Mouse (Mus musculus) cortical plate, adult 2 months (tissue): ENCODE data around the gene Ror1. TPM values are rescaled to one million over a fixed set of nuclear protein-coding genes. Genes with fewer than 3 reads are reported as not detected.
A peak's percentile ranks its signal among the peaks of the same experiment; 100 is the strongest.

ENCODE experiments used
- H3K27ac ChIP-seq: fragments of 200-500 bp; 2 replicates; pipeline ENCODE4 v1.5.1; 2012; ENCODE audit warnings: low read length, control low read depth, inconsistent platforms; ENCODE audit not compliant: insufficient read depth
- H3K4me1 ChIP-seq: fragments of 200-500 bp; 2 replicates; pipeline ENCODE4 v1.6.1; 2011; ENCODE audit warnings: low read length; ENCODE audit not compliant: control insufficient read depth, insufficient read depth
- H3K4me3 ChIP-seq: fragments of 200-500 bp; 2 replicates; pipeline ENCODE4 v1.5.1; 2011; ENCODE audit warnings: mild to moderate bottlenecking, low read length, control low read depth; ENCODE audit not compliant: insufficient read depth
- CTCF ChIP-seq: fragments of 200-500 bp; IDR thresholded peaks from 2 replicates; pipeline ENCODE4 v1.5.1; 2011; ENCODE audit warnings: mild to moderate bottlenecking, control low read depth, low read length; ENCODE audit not compliant: insufficient read depth; ENCODE audit errors: extremely low read depth
- POLR2A ChIP-seq: fragments of 200-500 bp; IDR thresholded peaks from 2 replicates; pipeline ENCODE4 v1.6.1; 2011; ENCODE audit warnings: mild to moderate bottlenecking, low read length, control low read depth; ENCODE audit not compliant: insufficient read depth; ENCODE audit errors: extremely low read depth
- polyA plus RNA-seq: library from polyadenylated mRNA; depleted of rRNA; stranded (reverse); fragments of >200 nt; gene quantifications from 2 replicates; pipeline ENCODE4 v1.2.3, GENCODE M21; 2012

Gene Ror1
- polyA plus RNA-seq, 1 experiment: 0.42 TPM

GRCm38 (mm10) chr4:100214324-100215215 is 119.0 kb downstream of the Ror1 start:
- Histone ChIP-seq H3K4me1 (no peaks in the 10 kb centered on the region), H3K27ac (no peak overlapping the region), H3K4me3 (no peak overlapping the region)
- TF ChIP-seq POLR2A (no peak), CTCF (peak; percentile 38; the same call in 1 of the 2 replicates)

GRCm38 (mm10) chr4:100216587-100216986 is 121.0 kb downstream of the Ror1 start:
- H3K4me3 ChIP-seq: no peak overlapping the region
- no peak for TF ChIP-seq CTCF
- no peak for TF ChIP-seq POLR2A
- H3K4me1 ChIP-seq: no peaks in the 10 kb centered on the region
- no peak overlapping the region for H3K27ac ChIP-seq

GRCm38 (mm10) chr4:100219026-100219425 is 123.4 kb downstream of the Ror1 start:
- Histone ChIP-seq H3K4me1 (no peaks in the 10 kb centered on the region), H3K4me3 (no peak overlapping the region), H3K27ac (no peak overlapping the region)
- no peak for TF ChIP-seq POLR2A
- no peak for TF ChIP-seq CTCF

GRCm38 (mm10) chr4:100219599-100219998 is 124.0 kb downstream of the Ror1 start:
- no peak overlapping the region for H3K27ac ChIP-seq
- TF ChIP-seq CTCF: no peak
- no peak for TF ChIP-seq POLR2A
- no peaks in the 10 kb centered on the region for H3K4me1 ChIP-seq
- H3K4me3 ChIP-seq: no peak overlapping the region

- Histone ChIP-seq H3K27ac (no peak overlapping the region), H3K4me1 (no peaks in the 10 kb centered on the region), H3K4me3 (no peak overlapping the region)
- TF ChIP-seq POLR2A (no peak), CTCF (no peak)
These were observed 126.6 kb downstream of the Ror1 start for GRCm38 (mm10) chr4:100221978-100222737.

- H3K4me1 ChIP-seq: no peaks in the 10 kb centered on the region
- no peak overlapping the region for H3K4me3 ChIP-seq
- no peak overlapping the region for H3K27ac ChIP-seq
- no peak for TF ChIP-seq CTCF
These were observed 127.9 kb downstream of the Ror1 start for GRCm38 (mm10) chr4:100223532-100223931.

- TF ChIP-seq POLR2A: no peak
- TF ChIP-seq CTCF: no peak
- Histone ChIP-seq H3K4me1 (no peaks in the 10 kb centered on the region), H3K27ac (no peak overlapping the region), H3K4me3 (no peak overlapping the region)
These were observed 128.4 kb downstream of the Ror1 start for GRCm38 (mm10) chr4:100223965-100224364.

GRCm38 (mm10) chr4:100226619-100227018 is 131.0 kb downstream of the Ror1 start:
- TF ChIP-seq POLR2A (no peak), CTCF (no peak)
- Histone ChIP-seq H3K4me3 (no peak overlapping the region), H3K27ac (no peak overlapping the region), H3K4me1 (no peaks in the 10 kb centered on the region)

GRCm38 (mm10) chr4:100228106-100228505 is 132.5 kb downstream of the Ror1 start:
- H3K4me1 ChIP-seq: no peaks in the 10 kb centered on the region
- TF ChIP-seq POLR2A: no peak
- no peak for TF ChIP-seq CTCF
- no peak overlapping the region for H3K4me3 ChIP-seq
- H3K27ac ChIP-seq: no peak overlapping the region
